Mouse (Mus musculus): Measurements from ENCODE around the gene Fyn.

The Fyn gene

GRCm38 (mm10) chr10:39411857-39412559, 43.4 kb downstream of the Fyn start:
- peak; percentile 19 to 29 for DNase-seq (ENCODE audit: low spot score in 2 of 2)

- DNase-seq (ENCODE audit: low spot score in 2 of 2): peak in 1 of 2 experiments; percentile 1
Measured at GRCm38 (mm10) chr10:39412826-39413620, 44.4 kb downstream of the Fyn start.

- peak in 1 of 2 experiments; percentile 17 for DNase-seq (ENCODE audit: low spot score in 2 of 2)
Measured at GRCm38 (mm10) chr10:39414068-39414467, 45.4 kb downstream of the Fyn start.

- DNase-seq (ENCODE audit: low spot score in 2 of 2): peak in 1 of 2 experiments; percentile 18
Measured at GRCm38 (mm10) chr10:39415586-39415985, 46.9 kb downstream of the Fyn start.

GRCm38 (mm10) chr10:39417611-39418010, 49.0 kb downstream of the Fyn start:
- DNase-seq (ENCODE audit: low spot score in 2 of 2): peak in 1 of 2 experiments; percentile 16

GRCm38 (mm10) chr10:39418395-39418794, 49.7 kb downstream of the Fyn start:
- no peak for DNase-seq (ENCODE audit: low spot score in 2 of 2)

GRCm38 (mm10) chr10:39420842-39421617, 52.4 kb downstream of the Fyn start:
- DNase-seq (ENCODE audit: low spot score in 2 of 2): peak in 1 of 2 experiments; percentile 42

GRCm38 (mm10) chr10:39421772-39422171, 53.1 kb downstream of the Fyn start:
- no peak for DNase-seq (ENCODE audit: low spot score in 2 of 2)

- DNase-seq (ENCODE audit: low spot score in 2 of 2): no peak
Measured at GRCm38 (mm10) chr10:39424643-39425042, 56.0 kb downstream of the Fyn start.

GRCm38 (mm10) chr10:39426033-39426432, 57.4 kb downstream of the Fyn start:
- DNase-seq (ENCODE audit: low spot score in 2 of 2): no peak

- DNase-seq (ENCODE audit: low spot score in 2 of 2): no peak
Measured at GRCm38 (mm10) chr10:39426833-39427490, 58.3 kb downstream of the Fyn start.

- DNase-seq (ENCODE audit: low spot score in 2 of 2): no peak
Measured at GRCm38 (mm10) chr10:39429661-39430060, 61.0 kb downstream of the Fyn start.

- DNase-seq (ENCODE audit: low spot score in 2 of 2): no peak
Measured at GRCm38 (mm10) chr10:39430074-39430764, 61.6 kb downstream of the Fyn start.

- DNase-seq (ENCODE audit: low spot score in 2 of 2): no peak
Measured at GRCm38 (mm10) chr10:39431265-39431664, 62.6 kb downstream of the Fyn start.

GRCm38 (mm10) chr10:39432648-39433568, 64.3 kb downstream of the Fyn start:
- DNase-seq (ENCODE audit: low spot score in 2 of 2): no peak

- DNase-seq (ENCODE audit: low spot score in 2 of 2): no peak
Measured at GRCm38 (mm10) chr10:39433893-39434292, 65.2 kb downstream of the Fyn start.

- no peak for DNase-seq (ENCODE audit: low spot score in 2 of 2)
Measured at GRCm38 (mm10) chr10:39434758-39435448, 66.2 kb downstream of the Fyn start.

- no peak for DNase-seq (ENCODE audit: low spot score in 2 of 2)
Measured at GRCm38 (mm10) chr10:39438905-39439304, 70.2 kb downstream of the Fyn start.

GRCm38 (mm10) chr10:39440506-39440905, 71.9 kb downstream of the Fyn start:
- no peak for DNase-seq (ENCODE audit: low spot score in 2 of 2)

Data from cerebellum, postnatal 4 days (tissue).